Mouse (Mus musculus) kidney, postnatal 25 days (tissue): ENCODE results near the gene Adamts7.

Experiments used
- DNase-seq, 2 experiments: peaks; one replicate each; pipeline ENCODE4 v3.0.0; 2021; ENCODE audit warnings: mixed read lengths in 2 of 2

Gene Adamts7

GRCm38 (mm10) chr9:90162926-90163748 is at the start of gene Adamts7:
Adamts7 (plus strand) TSS chr9:90163069.
- DNase-seq = peak; percentile 40 to 66

DNA sequence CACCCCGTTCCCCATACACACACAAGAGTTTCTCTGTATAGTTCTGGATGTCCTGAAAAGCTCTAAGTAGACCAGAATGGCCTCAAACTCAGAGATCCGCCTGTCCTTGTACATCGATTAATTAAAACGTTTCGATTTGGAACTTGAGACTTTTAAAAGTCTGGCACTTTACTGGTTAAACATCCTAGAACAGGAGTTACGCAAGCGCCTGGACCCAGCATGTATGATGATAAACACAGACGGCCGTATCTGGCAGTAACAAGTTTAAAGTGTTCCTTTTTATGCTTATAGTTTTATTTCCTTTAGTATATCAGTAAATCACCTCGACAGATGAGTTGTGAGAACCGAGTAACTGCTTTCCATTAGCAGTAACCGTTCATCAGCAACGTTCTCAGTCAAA is 49.7 kb upstream of the Adamts7 start:
- DNase-seq = peak in 1 of 2 experiments; percentile 10

DNA sequence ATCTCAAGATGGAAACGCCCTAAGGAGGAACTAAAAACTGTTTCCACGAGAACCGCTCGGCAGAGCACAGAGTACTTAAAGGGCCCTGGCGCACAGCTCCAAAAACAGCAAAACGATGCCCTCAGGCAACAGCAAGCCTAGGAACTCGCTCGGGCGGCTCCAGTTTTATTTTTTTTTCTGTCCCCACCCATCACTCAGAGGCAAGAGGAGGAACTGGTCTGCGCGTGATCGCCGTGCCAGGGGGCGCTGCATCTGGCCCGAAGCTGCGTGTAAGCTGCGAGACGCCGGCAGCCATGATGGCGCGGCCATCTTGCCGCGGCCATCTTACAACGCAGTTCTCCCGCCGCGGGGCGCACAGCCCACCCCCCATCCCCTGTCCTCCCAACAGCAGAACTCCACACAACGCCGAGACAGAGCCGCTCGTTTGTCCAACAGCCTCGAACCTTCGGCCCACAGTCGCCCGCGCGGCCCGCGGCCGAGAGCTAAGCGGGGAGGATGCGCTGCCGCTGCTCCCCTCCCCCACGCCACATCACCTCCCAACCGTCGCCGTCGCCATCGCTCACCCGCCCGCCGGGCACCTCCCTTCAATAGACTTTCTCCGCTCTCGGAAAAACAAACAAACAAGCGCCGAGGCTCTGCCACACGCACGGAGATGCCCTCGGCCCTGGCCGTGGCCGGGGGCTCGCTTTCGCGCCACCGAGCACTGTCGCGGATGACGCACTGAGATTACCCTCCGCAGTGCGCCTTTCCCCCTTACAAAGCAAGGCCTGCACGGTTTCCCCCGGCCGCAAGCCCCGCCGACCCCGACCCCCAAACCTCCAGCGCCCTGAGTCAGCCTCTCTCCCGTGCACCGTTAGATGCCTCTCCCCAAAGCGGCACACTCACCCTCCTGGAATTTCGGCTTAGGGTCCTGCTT is 49.0 kb upstream of the Adamts7 start:
- peak; percentile 94 to 96 for DNase-seq

DNA sequence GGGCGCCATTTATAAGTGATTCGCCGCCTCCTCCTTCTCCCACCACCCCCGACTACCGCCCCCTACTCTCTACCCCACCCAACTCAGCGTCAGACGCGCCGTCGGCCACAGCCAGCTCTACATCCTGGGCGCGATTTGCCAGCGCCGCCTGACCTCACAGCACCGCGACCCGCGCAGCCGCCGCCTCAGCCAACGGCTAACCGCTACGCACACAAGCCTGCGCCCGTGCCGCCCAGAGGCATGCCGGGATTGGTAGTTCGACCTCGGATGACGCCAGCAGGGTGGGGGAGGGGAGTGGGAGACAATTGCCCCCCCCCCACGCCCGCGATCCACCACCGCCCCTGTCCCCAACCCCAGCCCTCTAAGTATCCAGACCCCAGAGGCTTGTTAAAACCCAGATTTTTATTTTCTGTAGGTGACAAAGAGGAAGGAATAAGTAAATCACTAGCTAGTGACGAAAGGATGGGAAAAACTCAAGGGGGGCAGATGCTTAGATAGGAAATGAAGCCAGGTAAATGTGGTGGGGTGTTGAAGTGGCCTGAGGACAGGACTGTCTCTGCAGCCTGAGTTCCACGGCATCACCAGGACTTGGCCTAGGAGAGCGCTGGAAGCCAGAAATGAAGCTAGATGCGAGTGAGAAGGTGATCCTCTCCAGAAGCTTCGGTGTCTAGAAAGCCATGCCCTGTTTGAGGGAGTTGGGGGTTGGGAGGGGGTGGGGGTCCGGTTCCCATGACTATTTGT is 48.1 kb upstream of the Adamts7 start, which contains the start of gene Morf4l1:
Gene Morf4l1 (minus strand): TSS at position 208 of the 741 bp plus-strand sequence.
- DNase-seq = peak; percentile 97 to 99

GRCm38 (mm10) chr9:90115308-90115700 is 47.6 kb upstream of the Adamts7 start:
- DNase-seq = no peak

- DNase-seq = no peak
Observed at GRCm38 (mm10) chr9:90117234-90117633, 45.6 kb upstream of the Adamts7 start.

GRCm38 (mm10) chr9:90122246-90122740 is 40.6 kb upstream of the Adamts7 start:
- DNase-seq = no peak

GRCm38 (mm10) chr9:90124156-90124872 is 38.6 kb upstream of the Adamts7 start:
- no peak for DNase-seq

DNA sequence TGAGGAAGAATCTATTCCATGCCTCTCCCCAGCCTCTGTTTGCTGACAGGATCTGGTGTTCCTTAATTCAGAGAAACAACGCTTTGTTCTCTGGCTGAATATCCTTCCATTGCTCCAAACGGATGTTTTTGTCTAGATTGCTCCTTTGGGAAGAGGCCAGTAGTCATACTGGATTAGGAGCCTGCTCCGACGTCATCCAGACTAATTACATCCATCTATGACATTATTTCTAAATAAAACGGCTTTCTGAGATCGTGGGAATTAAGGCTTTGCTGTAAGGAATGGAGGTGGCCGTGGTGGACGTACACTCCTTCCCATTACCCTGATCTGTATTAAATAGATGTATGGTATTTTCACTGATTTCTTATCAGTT is 38.0 kb upstream of the Adamts7 start:
- peak in 1 of 2 experiments; percentile 15 for DNase-seq

GRCm38 (mm10) chr9:90125416-90126099 is 37.3 kb upstream of the Adamts7 start:
- peak in 1 of 2 experiments; percentile 10 for DNase-seq

DNA sequence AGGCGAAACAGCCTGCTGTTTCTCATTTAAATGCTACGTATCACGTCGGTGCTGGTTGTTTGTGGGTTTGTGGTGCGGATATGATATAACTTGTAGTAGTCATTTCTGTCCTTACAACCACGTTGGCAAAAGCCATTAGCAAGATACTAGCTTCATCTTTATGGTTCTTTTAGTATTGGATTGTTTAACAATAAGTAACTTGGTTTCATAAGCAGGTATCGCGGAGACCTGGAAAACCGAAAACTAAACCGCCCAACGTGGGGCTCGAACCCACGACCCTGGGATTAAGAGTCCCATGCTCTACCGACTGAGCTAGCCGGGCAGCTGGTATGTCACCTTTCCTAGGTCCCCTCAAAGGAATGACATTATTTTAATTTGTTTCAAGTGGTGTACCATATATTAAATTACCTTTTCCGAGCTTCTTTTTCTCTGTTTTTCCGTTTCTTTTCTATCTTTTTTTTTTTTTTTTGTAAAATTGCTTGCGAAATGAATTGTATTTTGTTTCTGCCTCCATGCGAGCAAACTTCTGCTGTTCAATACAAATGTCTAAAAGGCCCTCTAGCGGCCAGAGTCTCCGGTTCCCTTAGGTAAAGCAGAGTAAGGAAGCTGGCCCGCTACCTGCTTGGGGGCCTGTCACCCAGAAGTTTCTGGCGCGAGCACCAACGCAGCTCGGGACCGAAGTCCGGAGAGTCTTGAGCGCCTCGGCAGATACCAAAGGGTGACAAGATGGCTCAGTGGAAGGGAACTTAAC is 36.4 kb upstream of the Adamts7 start:
- peak; percentile 88 to 94 for DNase-seq

GRCm38 (mm10) chr9:90127146-90127545 is 35.7 kb upstream of the Adamts7 start:
- no peak for DNase-seq

DNA sequence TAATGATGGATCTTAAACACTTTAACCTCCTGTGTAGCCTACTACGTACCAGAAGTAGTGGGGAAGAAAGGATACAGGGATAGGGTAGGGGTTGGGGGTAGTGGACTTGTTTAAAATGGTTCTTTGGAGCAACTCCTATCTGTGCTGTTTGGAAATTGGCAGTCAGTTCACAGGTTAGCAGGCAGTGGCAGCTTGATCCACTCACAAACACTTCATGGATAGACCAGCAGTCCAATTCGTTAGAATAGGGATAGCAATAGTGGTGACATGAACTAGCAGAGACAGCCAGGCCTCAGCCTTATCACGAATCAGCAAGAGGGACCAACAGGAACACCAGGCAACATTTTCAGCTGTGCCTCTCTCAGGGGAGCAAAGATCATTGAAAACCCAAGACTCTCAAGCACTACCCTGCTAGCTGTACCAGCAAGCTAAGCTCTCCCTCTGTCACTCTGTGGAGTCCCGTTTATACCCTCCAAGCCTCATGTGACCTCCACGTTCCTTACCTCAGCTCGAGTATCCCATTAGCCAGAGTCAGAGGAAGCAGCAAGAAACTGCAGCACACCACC is 34.1 kb upstream of the Adamts7 start:
- DNase-seq = no peak

DNA sequence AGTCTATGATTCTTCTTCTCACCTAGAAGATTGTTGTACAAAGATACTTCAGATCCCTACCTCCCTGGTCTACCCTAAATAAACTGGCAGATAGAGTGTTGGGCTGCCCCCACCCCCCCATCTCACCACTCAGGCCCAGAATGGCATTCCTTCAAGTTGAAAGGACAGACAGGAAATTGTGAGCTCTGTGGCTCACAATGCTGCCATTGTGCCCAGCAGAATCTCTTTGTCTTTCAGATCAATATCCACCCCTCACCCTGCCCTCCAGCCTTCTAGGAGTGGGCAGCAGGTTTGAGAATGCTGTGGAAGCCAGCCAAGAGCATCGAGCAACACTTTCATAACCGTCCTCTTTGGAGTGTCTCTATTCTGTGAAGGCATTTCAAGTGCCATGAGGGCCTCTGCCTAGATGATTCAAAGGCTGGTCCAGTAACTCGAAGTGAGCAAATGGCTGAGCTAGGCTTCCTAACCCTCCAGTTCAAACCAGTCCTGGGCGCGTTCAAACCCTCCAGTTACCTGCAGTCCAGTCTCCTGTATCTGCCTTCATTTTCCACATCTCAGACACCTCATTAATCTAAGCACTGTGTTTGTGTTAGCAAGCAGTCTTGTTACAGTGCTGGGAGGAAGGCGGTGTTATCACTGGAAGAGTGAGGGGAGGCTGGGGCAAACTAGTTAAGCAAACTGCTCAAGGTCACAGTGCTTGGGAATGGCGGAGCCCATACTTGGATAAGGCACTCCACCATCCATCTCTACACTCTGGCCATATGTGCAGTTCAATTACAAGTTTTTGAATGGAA is 29.1 kb upstream of the Adamts7 start:
- DNase-seq = no peak

GRCm38 (mm10) chr9:90135466-90135865 is 27.4 kb upstream of the Adamts7 start:
- no peak for DNase-seq

GRCm38 (mm10) chr9:90135963-90136677 is 26.7 kb upstream of the Adamts7 start:
- peak in 1 of 2 experiments; percentile 2 for DNase-seq

GRCm38 (mm10) chr9:90136678-90136965 is 26.2 kb upstream of the Adamts7 start:
- DNase-seq = peak in 1 of 2 experiments; percentile 50

- DNase-seq = peak; percentile 37 to 54
Observed at GRCm38 (mm10) chr9:90145788-90146187, 17.1 kb upstream of the Adamts7 start.

GRCm38 (mm10) chr9:90146869-90147268 is 16.0 kb upstream of the Adamts7 start:
- no peak for DNase-seq
